Mouse (Mus musculus) liver, adult 2 months (tissue): ENCODE data around the gene H2-Q1. TPM values are rescaled to one million over a fixed set of nuclear protein-coding genes. Genes with fewer than 3 reads are reported as not detected.
A peak's percentile ranks its signal among the peaks of the same experiment; 100 is the strongest.

Source experiments
- DNase-seq: peaks from one replicate; pipeline ENCODE4 v3.0.0-alpha.2; 2011; ENCODE audit warnings: low read depth, low spot score; ENCODE audit errors: extremely low read depth
- H3K27ac ChIP-seq: fragments of 200-500 bp; replicated peaks from 2 replicates; pipeline ENCODE4 v1.5.1; 2012; ENCODE audit warnings: low read depth, mild to moderate bottlenecking, control low read depth, inconsistent platforms, low read length; ENCODE audit not compliant: insufficient read depth
- H3K27me3 ChIP-seq: fragments of 200-500 bp; 2 replicates; pipeline ENCODE4 v1.6.1; 2012; ENCODE audit warnings: mild to moderate bottlenecking, moderate library complexity, low read length, inconsistent platforms; ENCODE audit not compliant: control insufficient read depth, insufficient read depth
- H3K36me3 ChIP-seq: fragments of 200-500 bp; 2 replicates; pipeline ENCODE4 v1.6.1; 2012; ENCODE audit warnings: low read length, inconsistent platforms; ENCODE audit not compliant: control insufficient read depth, insufficient read depth
- H3K4me1 ChIP-seq: fragments of 200-500 bp; 2 replicates; pipeline ENCODE4 v1.6.1; 2011; ENCODE audit warnings: low read length; ENCODE audit not compliant: control insufficient read depth, insufficient read depth
- H3K4me3 ChIP-seq: fragments of 200-500 bp; 2 replicates; pipeline ENCODE4 v1.5.1; 2011; ENCODE audit warnings: low read depth, mild to moderate bottlenecking, control low read depth, low read length, moderate library complexity; ENCODE audit not compliant: insufficient read depth
- H3K79me2 ChIP-seq: fragments of 200-500 bp; 2 replicates; pipeline ENCODE4 v1.6.1; 2012; ENCODE audit warnings: inconsistent platforms, mild to moderate bottlenecking, low read length, moderate library complexity; ENCODE audit not compliant: control insufficient read depth, insufficient read depth
- H3K9ac ChIP-seq: fragments of 200-500 bp; 2 replicates; pipeline ENCODE4 v1.6.1; 2012; ENCODE audit warnings: low read depth, mild to moderate bottlenecking, control low read depth, inconsistent platforms, low read length
- CTCF ChIP-seq: fragments of 200-500 bp; IDR thresholded peaks from 2 replicates; pipeline ENCODE4 v1.5.1; 2011; ENCODE audit warnings: low read depth, low read length, control low read depth
- POLR2A ChIP-seq: fragments of 200-500 bp; IDR thresholded peaks from 2 replicates; pipeline ENCODE4 v1.6.1; 2011; ENCODE audit warnings: low read length, control low read depth; ENCODE audit not compliant: insufficient read depth; ENCODE audit errors: extremely low read depth
- WGBS: fragments of 180-500 bp; shearing (Covaris S2); methylation state at CpG from one replicate; pipeline ENCODE4 v1.1.7; 2018; 5-methylcytosine and 5-hydroxymethylcytosine counted together
- polyA plus RNA-seq: library from polyadenylated mRNA; depleted of rRNA; stranded (reverse); fragments of >200 nt; gene quantifications from 2 replicates; pipeline ENCODE4 v1.2.3, GENCODE M21; 2012; rRNA removed
- total RNA-seq: library from RNA; depleted of rRNA; stranded (reverse); fragments of >200 nt; gene quantifications from 2 replicates; pipeline ENCODE4 v1.2.3, GENCODE M21; 2014; rRNA removed

Gene H2-Q1
- 9.1 and 11.1 TPM in 2 replicates for total RNA-seq
- polyA plus RNA-seq = 4.4 and 5.5 TPM in 2 replicates

GRCm38 (mm10) chr17:35320327-35321081, at the start of gene H2-Q1:
Gene H2-Q1 (plus strand): TSS chr17:35320405.
- Histone ChIP-seq H3K36me3 (no peaks in the 10 kb centered on the region), H3K4me1 (peaks cover 2% of the 10 kb centered on the region; the same call in 1 of the 2 replicates), H3K9ac (peak within 1 kb of the TSS; percentile 62), H3K27me3 (0 out of 2 replicates have a peak, but pooled peaks cover 5% of the 10 kb centered on the region), H3K27ac (no peak within 1 kb of the TSS), H3K79me2 (no peaks in the 10 kb centered on the region), H3K4me3 (peak within 1 kb of the TSS; percentile 53; the same call in 1 of the 2 replicates)
- DNase-seq = peak; percentile 76
- 2% methylated on average over 55 of the region's 55 CpGs for WGBS
- TF ChIP-seq POLR2A (no peak), CTCF (no peak)

- Histone ChIP-seq H3K27ac (no peak overlapping the region), H3K36me3 (0 out of 2 replicates have a peak, but pooled peaks cover 2% of the 10 kb centered on the region), H3K4me1 (peaks cover 3% of the 10 kb centered on the region; the same call in 1 of the 2 replicates), H3K4me3 (no peak overlapping the region), H3K27me3 (peaks cover 7% of the 10 kb centered on the region; the same call in 1 of the 2 replicates), H3K9ac (no peak overlapping the region), H3K79me2 (no peaks in the 10 kb centered on the region)
- 83% methylated on average over 3 of the region's 3 CpGs for WGBS
- TF ChIP-seq CTCF (no peak), POLR2A (no peak)
- DNase-seq = no peak
These were observed 48.0 kb upstream of the H2-Q1 start for GRCm38 (mm10) chr17:35272249-35272648.

GRCm38 (mm10) chr17:35274770-35275169, 45.4 kb upstream of the H2-Q1 start:
- no peak overlapping the region for H3K4me3 ChIP-seq
- peaks cover 1% of the 10 kb centered on the region; the same call in 1 of the 2 replicates for H3K4me1 ChIP-seq
- no peak for TF ChIP-seq POLR2A
- TF ChIP-seq CTCF = peak; percentile 95
- H3K27ac ChIP-seq = no peak overlapping the region
- no peaks in the 10 kb centered on the region for H3K79me2 ChIP-seq
- no peak overlapping the region for H3K9ac ChIP-seq
- peak; percentile 43 for DNase-seq
- H3K36me3 ChIP-seq = no peaks in the 10 kb centered on the region
- 5% methylated on average over 11 of the region's 11 CpGs for WGBS
- H3K27me3 ChIP-seq = peaks cover 7% of the 10 kb centered on the region; the same call in 1 of the 2 replicates

GRCm38 (mm10) chr17:35276304-35276864, 43.8 kb upstream of the H2-Q1 start:
- Histone ChIP-seq H3K36me3 (no peaks in the 10 kb centered on the region), H3K27me3 (peaks cover 7% of the 10 kb centered on the region; the same call in 1 of the 2 replicates), H3K4me1 (peaks cover 1% of the 10 kb centered on the region; the same call in 1 of the 2 replicates), H3K4me3 (no peak overlapping the region), H3K79me2 (no peaks in the 10 kb centered on the region), H3K9ac (no peak overlapping the region), H3K27ac (no peak overlapping the region)
- no peak for DNase-seq
- WGBS = 25% methylated on average over 13 of the region's 13 CpGs
- no peak for TF ChIP-seq CTCF
- no peak for TF ChIP-seq POLR2A

GRCm38 (mm10) chr17:35278049-35278448, 42.2 kb upstream of the H2-Q1 start:
- H3K36me3 ChIP-seq = no peaks in the 10 kb centered on the region
- no peak overlapping the region for H3K4me3 ChIP-seq
- no peak for DNase-seq
- H3K9ac ChIP-seq = no peak overlapping the region
- TF ChIP-seq POLR2A (no peak), CTCF (no peak)
- H3K27me3 ChIP-seq = peaks cover 7% of the 10 kb centered on the region; the same call in 1 of the 2 replicates
- H3K79me2 ChIP-seq = no peaks in the 10 kb centered on the region
- H3K27ac ChIP-seq = no peak overlapping the region
- H3K4me1 ChIP-seq = peaks cover 1% of the 10 kb centered on the region; the same call in 1 of the 2 replicates
- 72% methylated on average over 8 of the region's 8 CpGs for WGBS
